Mouse (Mus musculus): ENCODE measurements around the gene Eme2. TPM values are rescaled to one million over a fixed set of nuclear protein-coding genes. Genes with fewer than 3 reads are reported as not detected.
"Not testable (repeated sequence)": the region's sequence is repeated elsewhere in the genome, so short reads cannot be mapped to it uniquely, and the experiment has no call there.

Eme2 gene
- total RNA-seq (2022): 10 to 100 TPM; 43.6 to 80.7 (median 66.3) TPM

DNA sequence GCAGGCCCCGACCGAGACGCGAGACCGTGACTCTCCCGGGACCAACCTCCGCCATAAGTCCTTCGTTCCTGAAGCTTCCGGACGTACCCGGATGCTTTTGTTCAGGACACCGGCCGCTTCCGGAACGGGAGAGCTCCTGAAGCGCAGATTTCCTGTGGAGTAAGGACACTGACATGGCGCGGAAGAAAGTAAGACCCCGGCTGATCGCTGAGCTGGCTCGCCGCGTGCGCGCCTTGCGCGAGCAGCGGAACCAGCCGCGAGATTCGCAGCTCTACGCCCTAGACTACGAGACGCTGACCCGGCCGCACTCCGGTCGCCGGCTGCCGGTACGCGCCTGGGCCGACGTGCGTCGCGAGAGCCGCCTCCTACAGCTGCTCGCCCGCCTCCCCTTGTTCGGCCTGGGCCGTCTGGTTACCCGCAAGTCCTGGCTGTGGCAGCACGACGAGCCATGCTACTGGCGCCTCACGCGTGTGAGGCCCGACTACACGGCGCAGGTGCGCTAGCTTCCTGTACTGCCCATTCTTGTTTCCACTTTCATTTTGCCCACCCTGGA is at the start of gene Eme2, which contains the start of gene Mrps34:
Gene Eme2 (minus strand): TSS at position 93 of the 553 bp plus-strand sequence.
Gene Mrps34 (plus strand): TSS at position 122 of the 553 bp plus-strand sequence.
- peak; percentile 81 for DNase-seq

DNA sequence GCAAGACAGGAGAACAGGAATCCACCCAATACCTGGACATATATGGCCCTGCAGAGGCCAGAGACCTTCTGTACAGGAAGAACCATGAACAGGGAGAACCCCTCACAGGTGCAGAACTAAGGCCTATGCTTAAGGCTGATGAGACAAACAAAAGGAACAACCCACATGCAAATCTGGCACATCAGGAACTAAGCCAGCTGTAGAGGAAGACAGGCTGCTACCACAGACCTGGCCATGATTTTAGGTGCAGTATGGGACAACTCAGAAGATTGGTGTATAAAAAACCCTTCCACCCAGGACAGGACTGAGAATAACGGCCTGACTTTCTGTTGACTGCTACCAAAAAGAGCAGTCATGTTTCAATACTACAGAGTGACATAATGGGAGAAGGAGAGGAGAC is 48.7 kb upstream of the Eme2 start:
- DNase-seq: not testable (repeated sequence)

DNA sequence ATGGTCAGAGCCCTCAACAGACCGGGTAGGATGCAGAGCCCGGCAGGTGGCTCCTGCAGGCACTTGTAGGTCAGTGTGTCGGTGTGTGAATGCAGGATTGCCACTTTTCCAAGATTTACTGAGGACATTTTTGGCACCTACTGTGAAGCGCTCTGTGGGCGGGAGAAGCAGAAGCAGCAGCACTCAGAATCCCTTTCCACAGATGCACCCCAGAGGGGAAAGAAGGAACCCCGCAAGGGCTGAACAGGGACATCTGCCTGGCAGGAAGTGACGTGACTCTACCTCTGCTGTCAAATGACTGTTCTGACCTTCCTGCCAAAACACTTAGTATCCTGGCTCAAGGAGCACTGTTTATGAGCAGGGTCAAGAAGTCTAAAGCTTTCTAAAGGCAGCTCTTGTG is 48.1 kb upstream of the Eme2 start:
- no peak for DNase-seq

DNA sequence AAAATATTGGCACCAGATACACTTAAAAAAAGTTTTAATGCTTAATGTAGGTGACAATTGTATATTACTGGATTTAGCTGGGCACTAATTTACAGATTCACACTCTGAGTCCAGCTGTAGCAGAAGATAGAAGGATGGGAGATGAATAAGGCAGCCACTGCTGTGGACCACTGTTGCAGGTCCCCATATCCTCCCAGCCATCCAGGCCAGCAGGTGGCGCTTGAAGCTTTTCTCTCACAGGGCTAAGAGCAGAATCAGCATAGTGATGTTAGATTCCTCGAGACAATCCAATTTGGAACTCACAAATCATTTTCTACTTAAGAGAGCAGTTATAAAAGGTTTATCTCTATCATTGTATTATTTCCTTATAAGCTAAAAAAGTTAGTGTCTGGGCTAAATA is 47.6 kb upstream of the Eme2 start:
- DNase-seq: not testable (repeated sequence)

DNA sequence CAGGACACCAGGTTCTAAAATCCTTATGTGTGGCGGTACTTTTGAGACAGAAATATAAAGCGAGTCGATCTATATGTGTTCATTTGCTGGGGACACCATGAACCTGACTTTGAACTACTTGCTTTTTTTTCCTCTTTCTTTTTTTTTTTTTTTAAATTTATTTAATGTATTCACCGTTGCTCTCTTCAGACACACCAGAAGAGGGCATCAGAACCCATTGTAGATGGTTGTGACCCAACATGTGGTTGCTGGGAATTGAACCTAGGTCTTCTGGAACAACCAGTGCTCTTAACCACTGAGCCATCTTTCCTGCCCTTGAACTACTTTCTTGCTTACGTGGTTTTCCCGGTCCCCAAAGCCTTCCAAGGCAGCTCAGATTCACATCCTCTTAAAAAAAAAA is 42.4 kb upstream of the Eme2 start:
- DNase-seq: no peak

DNA sequence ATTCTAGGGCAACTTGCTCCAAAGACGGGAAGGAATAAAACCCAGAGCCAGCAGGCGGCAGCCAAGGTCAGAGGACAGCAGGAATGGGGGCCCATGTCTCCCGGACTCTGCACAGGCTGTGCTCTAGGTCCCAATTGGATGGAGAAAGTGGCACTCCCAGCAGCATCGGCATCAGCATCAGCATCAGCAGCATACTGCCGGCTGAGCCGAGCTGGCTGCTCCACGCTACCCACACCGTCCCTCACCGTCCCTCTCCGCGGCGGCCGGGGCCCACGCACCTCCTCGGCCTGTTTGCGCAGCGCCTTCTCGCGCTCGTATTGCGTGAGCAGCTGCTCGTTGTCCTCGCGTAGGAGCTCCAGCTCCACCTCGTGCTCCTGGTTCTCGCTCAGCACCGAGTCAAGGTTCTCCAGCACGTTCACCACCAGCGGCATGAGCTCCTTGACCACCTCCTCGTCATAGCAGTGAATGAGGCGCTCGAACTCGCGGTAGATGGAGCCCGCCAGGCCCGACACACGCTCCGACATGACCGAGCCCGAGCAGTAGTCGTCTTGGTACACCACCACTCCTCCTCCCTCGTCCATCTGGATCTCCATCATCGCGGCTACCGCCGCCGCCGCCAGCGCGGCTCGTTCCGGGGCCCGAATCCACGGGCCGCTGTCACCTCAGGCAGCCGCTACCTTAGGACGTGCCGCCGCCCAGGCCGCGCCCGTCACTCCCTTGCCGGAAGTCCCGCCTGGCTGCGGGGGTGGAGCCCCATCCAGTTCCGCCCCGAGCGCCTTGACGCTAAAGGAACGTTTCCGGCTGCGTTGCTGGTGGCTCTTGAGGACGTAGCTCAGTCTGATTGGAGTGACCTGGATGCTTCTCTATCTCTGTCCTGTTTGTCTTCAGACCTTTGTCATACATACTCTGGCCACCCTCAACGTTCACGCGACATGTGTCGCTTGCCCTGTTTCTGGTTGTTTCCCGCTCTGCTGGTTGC is 41.7 kb upstream of the Eme2 start, which contains the start of gene Mapk8ip3:
Gene Mapk8ip3 (minus strand): TSS at position 719 of the 979 bp plus-strand sequence.
- peak; percentile 95 for DNase-seq

DNA sequence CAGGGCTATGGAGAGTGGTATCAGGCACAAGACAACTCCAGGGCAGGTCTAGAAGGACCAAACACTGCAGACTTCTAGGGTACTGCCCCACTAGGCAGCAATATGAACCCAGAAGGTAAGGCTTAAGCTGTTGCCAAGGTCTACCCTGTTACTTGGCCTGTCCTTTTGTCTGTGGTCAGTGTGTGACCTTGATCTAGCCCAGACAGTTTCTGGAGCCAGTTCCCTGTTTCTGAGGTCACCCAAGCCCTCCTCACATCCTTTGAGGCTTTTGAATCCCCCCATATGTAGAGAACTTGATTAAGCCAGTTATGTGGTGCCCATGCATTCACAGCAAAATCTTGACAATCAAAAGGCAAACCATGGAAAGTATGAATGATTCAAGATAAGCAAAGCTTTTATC is 40.8 kb upstream of the Eme2 start:
- DNase-seq: no peak

DNA sequence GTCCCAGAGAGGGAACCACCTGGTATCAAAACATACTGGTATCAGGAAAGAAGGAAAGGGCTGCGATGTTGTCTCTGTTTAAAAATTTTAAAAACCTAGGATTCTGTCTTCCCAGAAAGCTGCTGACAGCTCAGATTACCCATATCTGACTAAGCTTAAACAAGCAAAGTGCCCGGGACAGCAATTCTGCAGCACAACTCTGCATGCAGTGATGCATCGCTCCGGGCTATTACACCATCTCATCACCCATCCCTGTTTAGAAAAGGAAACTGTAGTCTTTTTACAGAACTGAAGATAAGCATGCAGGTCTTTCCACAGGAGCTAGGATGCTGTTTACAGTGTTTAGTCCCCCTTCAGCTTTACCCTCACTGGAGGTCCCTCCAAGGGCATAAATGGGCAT is 40.0 kb upstream of the Eme2 start:
- no peak for DNase-seq

DNA sequence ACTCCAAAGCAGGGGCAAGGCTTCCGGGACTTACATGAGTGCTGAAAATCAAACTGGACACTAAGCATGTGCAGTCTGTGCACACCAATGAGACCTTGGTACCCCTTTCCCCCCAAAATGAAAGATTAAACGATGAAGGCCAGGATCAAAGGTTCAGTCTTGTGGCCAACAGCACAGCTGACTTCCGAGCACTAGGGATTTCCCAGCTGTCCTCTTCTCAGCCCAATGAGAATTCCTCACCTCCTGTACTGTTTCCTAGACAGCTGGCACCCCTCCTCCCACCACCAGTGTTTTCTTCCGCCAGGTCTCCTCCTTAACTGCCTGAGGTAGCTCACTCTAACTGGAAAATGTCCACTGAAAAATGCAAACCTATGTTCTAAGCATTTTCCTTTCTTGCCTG is 38.3 kb upstream of the Eme2 start:
- no peak for DNase-seq

DNA sequence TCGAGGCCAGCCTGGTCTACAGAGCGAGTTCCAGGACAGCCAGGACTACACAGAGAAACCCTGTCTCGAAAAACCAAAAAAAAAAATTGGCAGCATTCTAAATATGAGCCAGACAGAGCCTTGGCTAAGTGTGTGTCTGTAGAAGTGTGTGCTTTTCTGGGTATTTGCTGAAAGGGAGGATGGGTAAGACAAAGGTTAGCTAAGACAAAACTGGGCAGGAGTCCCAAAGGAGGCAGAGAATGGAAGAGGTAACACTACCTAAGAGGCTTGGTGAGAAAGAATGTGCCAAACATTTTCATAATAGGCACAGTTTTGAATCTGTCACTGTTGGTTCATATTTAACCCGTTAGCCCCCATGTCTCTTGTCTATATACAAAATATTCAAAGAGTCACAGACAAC is 37.5 kb upstream of the Eme2 start:
- no peak for DNase-seq

DNA sequence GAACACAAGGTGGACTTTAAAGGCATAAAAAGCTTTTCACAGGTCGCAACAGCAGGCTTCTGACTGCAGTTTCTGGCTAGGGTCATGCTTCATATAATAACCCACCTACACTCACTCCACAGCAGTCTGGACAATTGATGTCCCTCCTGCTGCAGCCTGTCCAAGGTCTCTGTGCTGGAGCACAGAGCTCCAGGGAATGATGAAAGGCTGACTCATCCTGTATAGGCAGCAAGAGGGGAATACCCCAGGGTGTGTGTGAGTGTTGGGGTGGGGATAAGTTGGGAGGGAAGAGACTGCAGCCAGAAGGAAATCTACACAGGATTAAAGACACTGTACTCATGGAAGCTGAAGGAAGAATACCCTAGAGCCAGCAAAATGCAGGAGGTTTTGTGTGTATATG is 34.6 kb upstream of the Eme2 start:
- peak; percentile 69 for DNase-seq

DNA sequence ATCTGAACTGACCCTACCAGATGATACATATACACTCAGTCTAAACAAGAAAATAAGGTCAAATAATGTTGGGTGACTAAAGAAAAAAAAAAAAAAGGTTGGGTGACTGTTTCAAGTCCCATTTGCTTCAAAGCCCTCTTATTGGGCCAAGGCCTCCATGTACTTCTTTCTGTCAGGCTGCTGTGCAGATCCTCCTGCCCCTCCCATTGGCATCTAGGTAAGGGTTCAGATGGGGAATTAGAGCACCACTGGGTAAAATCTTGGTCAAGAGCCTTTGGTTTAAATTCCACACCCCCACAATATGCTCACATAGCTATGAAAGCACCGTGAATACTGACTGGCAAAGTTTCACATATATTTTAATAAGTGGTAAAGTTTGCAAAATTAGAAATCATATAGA is 28.4 kb upstream of the Eme2 start:
- DNase-seq: no peak

DNA sequence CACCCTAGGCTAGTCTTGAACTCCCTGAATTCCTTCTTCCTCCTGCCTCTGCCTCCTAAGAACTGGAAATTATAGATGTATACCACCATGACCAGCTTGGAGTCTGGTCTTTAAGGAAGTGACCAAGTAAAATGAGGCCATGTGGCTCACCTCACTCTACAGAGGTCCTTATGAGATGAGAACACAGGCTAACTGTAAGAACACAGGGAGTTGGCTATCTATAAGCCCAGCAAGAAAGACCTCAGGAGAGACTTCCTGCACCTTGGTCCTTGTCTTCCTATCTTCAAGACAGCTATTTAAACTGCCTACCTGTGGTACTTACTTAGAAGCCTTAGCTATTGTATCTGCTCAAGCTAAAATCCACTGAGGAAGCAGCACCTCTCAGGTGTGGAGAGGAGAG is 19.1 kb upstream of the Eme2 start:
- no peak for DNase-seq

DNA sequence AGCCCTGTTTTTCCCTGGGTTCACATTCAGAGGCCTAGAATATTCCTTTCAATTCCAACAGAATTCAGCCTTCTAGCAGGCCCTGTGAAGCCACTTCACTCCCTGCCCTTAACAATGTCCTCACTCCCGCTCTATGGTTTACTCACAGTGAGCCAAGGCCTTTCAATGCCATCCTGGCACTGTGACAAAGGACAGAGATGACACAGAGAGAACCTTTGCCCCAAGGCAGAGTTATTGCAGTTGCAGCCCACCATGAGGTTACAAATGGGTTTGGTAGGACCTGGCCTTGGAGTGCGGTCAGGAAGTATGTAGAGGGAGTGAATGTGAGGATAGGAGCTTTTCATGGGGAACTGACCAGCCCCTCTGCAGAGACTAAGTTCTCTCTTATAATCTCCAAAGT is 12.7 kb upstream of the Eme2 start:
- DNase-seq: peak; percentile 89

DNA sequence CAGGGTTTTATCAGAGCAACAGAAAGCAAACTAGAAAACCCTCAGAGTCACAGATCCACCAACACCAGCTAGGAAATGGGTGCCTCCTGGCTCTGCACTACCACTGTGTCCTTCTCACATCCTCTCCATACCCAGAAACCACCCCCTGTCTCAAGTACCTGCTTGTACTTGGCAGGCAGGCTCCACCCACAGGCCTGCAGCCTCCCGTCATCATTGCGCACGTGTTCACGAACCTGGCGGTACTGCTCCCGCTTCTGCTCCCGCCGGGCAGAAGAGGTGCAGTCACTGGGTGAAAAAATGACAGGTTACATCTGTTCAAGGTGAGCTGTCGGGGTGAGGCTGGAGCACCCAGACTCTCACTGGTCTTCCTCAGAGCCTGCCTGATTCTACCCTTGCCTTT is 8.9 kb upstream of the Eme2 start:
- DNase-seq: no peak

DNA sequence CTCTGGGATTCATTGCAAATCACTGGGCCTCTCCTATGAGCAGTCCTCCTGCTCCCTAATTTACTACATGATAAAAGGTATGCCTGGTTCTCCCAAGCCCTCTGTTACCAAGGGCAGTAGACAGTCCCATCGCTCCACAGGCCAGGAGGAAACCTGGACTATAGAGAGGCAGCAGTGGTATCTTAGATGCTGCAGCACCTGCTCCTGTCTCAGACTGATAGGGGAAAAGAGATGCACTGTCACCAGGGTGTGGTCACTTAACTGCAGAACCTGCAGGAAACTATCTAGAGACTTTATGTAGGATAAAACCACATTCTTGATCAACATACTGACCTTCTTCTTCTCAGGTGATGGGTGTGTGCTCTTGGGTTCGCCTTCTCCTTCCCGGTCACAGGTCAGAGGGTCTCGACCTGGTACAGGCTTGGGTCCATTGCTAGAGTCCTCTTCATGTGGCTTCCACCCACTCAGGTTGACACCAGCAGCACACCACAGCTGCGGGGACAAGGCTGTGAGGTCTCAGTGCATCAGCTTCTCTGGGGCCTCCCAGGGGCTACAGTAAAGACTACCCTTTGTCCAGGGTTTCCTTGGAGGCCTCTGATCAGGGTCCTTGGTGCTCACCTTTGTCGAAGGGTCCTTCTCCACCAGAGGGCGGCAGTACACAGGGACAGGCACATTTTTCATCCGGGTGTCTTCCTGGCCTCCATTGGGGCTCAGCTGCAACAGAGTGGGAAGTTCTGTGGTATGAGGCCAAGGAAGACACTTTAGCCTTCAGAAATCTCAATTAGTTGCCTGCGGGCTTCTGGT is 8.0 kb upstream of the Eme2 start:
- no peak for DNase-seq

DNA sequence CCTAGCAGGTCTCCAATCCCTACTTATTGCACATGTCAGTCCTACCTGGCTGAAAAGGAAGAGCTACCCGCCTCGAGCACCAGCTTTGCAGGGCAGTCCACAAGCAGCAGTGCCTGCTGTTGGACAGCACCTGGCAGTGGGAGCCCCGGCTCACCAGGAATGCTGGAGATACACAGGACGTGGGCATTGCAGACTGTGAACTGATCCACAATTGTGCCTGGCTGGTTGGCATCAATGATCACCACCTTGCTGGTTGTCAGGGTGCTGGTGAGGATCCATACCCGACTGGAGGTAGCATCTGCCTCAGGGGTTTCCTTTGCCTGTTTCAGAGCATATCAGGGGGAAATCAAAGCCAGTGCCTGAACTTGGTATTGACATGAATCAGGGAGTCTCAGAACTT is 7.2 kb upstream of the Eme2 start:
- DNase-seq: no peak

DNA sequence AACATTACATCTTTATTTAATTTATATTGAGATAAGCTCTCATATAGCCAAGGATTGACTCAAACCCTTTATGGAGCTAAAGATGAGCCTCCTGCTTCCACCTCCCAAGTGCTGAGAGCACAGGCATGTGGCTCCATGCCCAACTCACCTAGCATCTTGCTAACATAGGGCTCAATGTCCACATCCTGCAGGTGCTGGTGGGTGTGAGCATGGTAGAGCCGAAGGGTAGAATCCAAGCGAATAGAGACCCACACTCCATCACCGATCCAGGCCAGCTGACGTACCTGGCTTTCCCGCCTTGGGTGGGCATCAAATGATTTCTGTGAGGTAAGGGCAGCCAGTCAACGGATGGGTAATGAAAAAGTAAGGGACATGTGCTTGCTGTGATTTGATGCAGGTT is 5.1 kb upstream of the Eme2 start:
- DNase-seq: no peak

DNA sequence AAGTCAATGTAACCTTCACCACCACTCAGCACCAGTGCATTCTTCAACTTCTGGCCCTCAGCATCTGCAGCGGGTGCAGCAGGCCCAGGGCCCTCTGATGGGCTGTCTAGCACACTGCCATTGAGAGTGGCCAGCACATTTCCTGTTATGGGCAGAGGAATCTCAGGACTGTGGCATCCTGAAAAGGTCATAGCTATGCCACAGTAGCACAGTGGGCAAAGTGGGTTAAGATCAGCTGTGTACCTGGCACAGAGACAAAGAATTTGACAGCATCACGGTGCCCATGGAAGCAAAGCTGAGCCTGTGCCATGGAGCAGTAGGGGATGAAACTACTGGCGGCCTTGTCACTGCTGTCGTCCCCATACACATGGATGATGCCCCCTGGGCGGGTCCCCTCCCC is 4.3 kb upstream of the Eme2 start:
- no peak for DNase-seq

DNA sequence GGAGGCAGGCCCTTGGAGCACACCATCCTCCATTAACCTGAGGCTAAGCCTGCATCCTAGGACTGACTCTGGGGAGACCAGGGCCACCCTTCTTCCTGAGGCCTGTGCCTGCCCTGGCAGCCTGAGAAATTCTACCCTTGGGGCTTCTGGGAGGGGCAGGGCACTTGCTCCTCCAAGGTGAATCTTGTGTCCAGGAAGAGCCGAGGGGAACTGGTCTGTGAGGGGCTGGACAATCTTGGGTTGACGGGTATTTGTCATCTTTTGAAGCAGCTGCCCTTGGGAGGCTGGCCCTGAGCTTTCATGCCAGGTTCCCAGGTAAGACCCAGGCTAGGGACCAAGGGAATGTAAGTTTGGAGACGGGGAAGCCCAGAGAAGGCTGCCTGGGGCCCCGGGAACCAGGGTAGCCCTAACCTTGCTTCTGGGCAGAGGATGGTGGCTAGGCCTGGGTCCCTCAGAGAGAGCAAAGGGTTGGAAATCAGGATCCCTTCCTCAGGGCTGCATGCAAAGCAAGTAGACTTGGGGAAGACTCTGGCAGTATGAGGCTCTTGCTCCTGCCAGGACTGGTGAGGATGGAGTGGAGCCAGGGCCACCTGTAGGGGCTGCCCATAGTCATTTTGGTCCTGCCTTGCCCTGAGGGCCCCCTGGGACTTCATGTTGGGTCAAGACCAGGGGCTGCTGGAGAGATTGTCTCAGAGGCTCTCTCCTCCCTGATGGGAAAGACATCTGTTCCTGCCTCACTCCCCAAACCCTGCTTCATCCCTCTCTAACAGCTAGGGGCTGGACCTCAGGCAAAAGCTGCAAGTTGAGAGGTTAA is 3.4 kb upstream of the Eme2 start:
- DNase-seq: no peak

DNA sequence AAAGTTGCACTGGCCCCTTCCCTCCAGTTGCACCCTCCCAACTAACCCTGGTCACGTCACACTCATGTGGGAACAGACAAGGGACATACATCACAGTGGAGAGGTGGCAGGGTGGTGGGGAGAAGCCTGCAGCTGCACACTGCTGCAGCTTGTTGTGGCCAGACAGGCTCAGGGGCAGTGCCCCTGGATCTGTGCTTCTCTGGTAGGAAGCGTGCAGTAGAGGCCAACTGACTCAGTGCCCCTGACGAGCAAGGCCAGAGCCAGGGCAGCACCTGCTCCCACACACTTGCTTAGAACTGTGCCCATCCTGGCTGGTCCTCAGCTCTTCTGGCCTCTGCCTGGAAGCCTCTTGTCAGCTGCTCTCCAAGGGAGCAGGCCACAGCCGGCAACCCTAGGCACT is 2.7 kb upstream of the Eme2 start:
- DNase-seq: no peak

DNA sequence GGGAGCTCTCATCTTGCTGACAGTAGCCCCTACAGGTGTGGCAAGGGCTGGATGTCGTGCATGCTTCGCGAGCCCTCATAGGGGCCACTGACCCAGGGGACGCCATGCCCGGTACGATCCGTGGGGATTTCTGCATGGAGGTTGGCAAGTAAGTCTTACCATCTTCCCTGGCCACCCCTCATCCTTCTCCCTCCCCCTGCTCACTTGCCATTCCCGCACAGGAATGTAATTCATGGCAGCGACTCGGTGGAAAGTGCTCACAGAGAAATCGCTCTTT is 2.0 kb upstream of the Eme2 start:
- no peak for DNase-seq
